Mouse (Mus musculus): ENCODE measurements around the gene S100a7a.
A peak's percentile ranks its signal among the peaks of the same experiment; 100 is the strongest.

The S100a7a gene

GRCm38 (mm10) chr3:90653717-90654116 is at the start of gene S100a7a:
Gene S100a7a (plus strand): TSS chr3:90654017.
- no peak for DNase-seq (ENCODE audit: low spot score)

- DNase-seq (ENCODE audit: low spot score): peak; percentile 81
These were observed 49.4 kb upstream of the S100a7a start for GRCm38 (mm10) chr3:90604416-90604815.

- DNase-seq (ENCODE audit: low spot score): no peak
These were observed 48.8 kb upstream of the S100a7a start for GRCm38 (mm10) chr3:90605049-90605448.

- no peak for DNase-seq (ENCODE audit: low spot score)
These were observed 48.1 kb upstream of the S100a7a start for GRCm38 (mm10) chr3:90605736-90606135.

GRCm38 (mm10) chr3:90606185-90606584 is 47.6 kb upstream of the S100a7a start:
- DNase-seq (ENCODE audit: low spot score): no peak

GRCm38 (mm10) chr3:90607361-90607760 is 46.5 kb upstream of the S100a7a start:
- no peak for DNase-seq (ENCODE audit: low spot score)

- no peak for DNase-seq (ENCODE audit: low spot score)
These were observed 45.6 kb upstream of the S100a7a start, which contains the start of gene S100a5 for GRCm38 (mm10) chr3:90608223-90608622. Gene S100a5 (plus strand): TSS chr3:90608523.

GRCm38 (mm10) chr3:90609102-90609501 is 44.7 kb upstream of the S100a7a start:
- no peak for DNase-seq (ENCODE audit: low spot score)

- no peak for DNase-seq (ENCODE audit: low spot score)
These were observed 42.3 kb upstream of the S100a7a start for GRCm38 (mm10) chr3:90611494-90611893.

- no peak for DNase-seq (ENCODE audit: low spot score)
These were observed 41.8 kb upstream of the S100a7a start for GRCm38 (mm10) chr3:90612061-90612460.

GRCm38 (mm10) chr3:90612728-90613291 is 41.0 kb upstream of the S100a7a start, which contains the start of gene S100a6:
Gene S100a6 (plus strand): TSS chr3:90612882.
- DNase-seq (ENCODE audit: low spot score): no peak

GRCm38 (mm10) chr3:90613461-90614147 is 40.2 kb upstream of the S100a7a start:
- DNase-seq (ENCODE audit: low spot score): no peak

GRCm38 (mm10) chr3:90614148-90614530 is 39.7 kb upstream of the S100a7a start:
- no peak for DNase-seq (ENCODE audit: low spot score)

- DNase-seq (ENCODE audit: low spot score): no peak
These were observed 39.1 kb upstream of the S100a7a start for GRCm38 (mm10) chr3:90614611-90615251.

- DNase-seq (ENCODE audit: low spot score): peak; percentile 50
These were observed 38.4 kb upstream of the S100a7a start for GRCm38 (mm10) chr3:90615415-90615814.

- no peak for DNase-seq (ENCODE audit: low spot score)
These were observed 37.9 kb upstream of the S100a7a start for GRCm38 (mm10) chr3:90615911-90616310.

GRCm38 (mm10) chr3:90617586-90617985 is 36.2 kb upstream of the S100a7a start:
- no peak for DNase-seq (ENCODE audit: low spot score)

GRCm38 (mm10) chr3:90621552-90621951 is 32.3 kb upstream of the S100a7a start:
- no peak for DNase-seq (ENCODE audit: low spot score)

GRCm38 (mm10) chr3:90623435-90624071 is 30.3 kb upstream of the S100a7a start:
- peak; percentile 52 for DNase-seq (ENCODE audit: low spot score)

GRCm38 (mm10) chr3:90625496-90625895 is 28.3 kb upstream of the S100a7a start:
- DNase-seq (ENCODE audit: low spot score): no peak

GRCm38 (mm10) chr3:90626266-90627021 is 27.4 kb upstream of the S100a7a start:
- no peak for DNase-seq (ENCODE audit: low spot score)

GRCm38 (mm10) chr3:90627366-90627765 is 26.5 kb upstream of the S100a7a start:
- no peak for DNase-seq (ENCODE audit: low spot score)

All from ovary, adult 18-20 months (tissue).